Mouse (Mus musculus) monocyte, adult 2 months (primary cell): ENCODE measurements around the gene Utp14a.
"Not testable (repeated sequence)": the region's sequence is repeated elsewhere in the genome, so short reads cannot be mapped to it uniquely, and the experiment has no call there.

Source experiments
- DNase-seq, 2 experiments: peaks; one replicate each; pipeline ENCODE4 v3.0.0; 2022; ENCODE audit warnings: low spot score in 2 of 2, low read depth in 1 of 2

Gene Utp14a

GRCm38 (mm10) chrX:48256468-48257007 is at the start of gene Utp14a:
Gene Utp14a, plus strand, starts transcription at chrX:48256862.
- DNase-seq, result peak; percentile 85 to 92

GRCm38 (mm10) chrX:48207761-48208487 is 48.7 kb upstream of the Utp14a start:
- DNase-seq, result no peak

- DNase-seq, result peak; percentile 34 to 71
Measured at GRCm38 (mm10) chrX:48208519-48209185, 48.0 kb upstream of the Utp14a start, which contains the start of gene Zdhhc9. Gene Zdhhc9, minus strand, starts transcription at chrX:48208878.

GRCm38 (mm10) chrX:48209746-48210145 is 46.9 kb upstream of the Utp14a start:
- not testable (repeated sequence) for DNase-seq

- DNase-seq, result no peak
Measured at GRCm38 (mm10) chrX:48219468-48219867, 37.2 kb upstream of the Utp14a start.

GRCm38 (mm10) chrX:48222706-48223105 is 34.0 kb upstream of the Utp14a start:
- DNase-seq, result no peak

- DNase-seq, result no peak
Measured at GRCm38 (mm10) chrX:48226225-48226624, 30.4 kb upstream of the Utp14a start.

- DNase-seq, result peak; percentile 10 to 29
Measured at GRCm38 (mm10) chrX:48234417-48234816, 22.2 kb upstream of the Utp14a start.

GRCm38 (mm10) chrX:48255830-48256428 is 733 bp upstream of the Utp14a start:
- DNase-seq, result no peak

GRCm38 (mm10) chrX:48257011-48257410 is 349 bp downstream of the Utp14a start:
- DNase-seq, result no peak

- DNase-seq, result no peak
Measured at GRCm38 (mm10) chrX:48271671-48272070, 15.0 kb downstream of the Utp14a start.

GRCm38 (mm10) chrX:48274634-48275033 is 18.0 kb downstream of the Utp14a start:
- peak in 1 of 2 experiments; percentile 16 for DNase-seq

GRCm38 (mm10) chrX:48278103-48278502 is 21.4 kb downstream of the Utp14a start:
- DNase-seq, result no peak

GRCm38 (mm10) chrX:48284386-48285005 is 27.8 kb downstream of the Utp14a start:
- DNase-seq, result peak; percentile 30 to 54

- no peak for DNase-seq
Measured at GRCm38 (mm10) chrX:48285006-48285650, 28.5 kb downstream of the Utp14a start.

GRCm38 (mm10) chrX:48285651-48286021 is 29.0 kb downstream of the Utp14a start:
- DNase-seq, result no peak

GRCm38 (mm10) chrX:48286488-48286887 is 29.8 kb downstream of the Utp14a start:
- DNase-seq, result no peak

GRCm38 (mm10) chrX:48288008-48288407 is 31.3 kb downstream of the Utp14a start:
- no peak for DNase-seq

- DNase-seq, result no peak
Measured at GRCm38 (mm10) chrX:48291413-48291812, 34.8 kb downstream of the Utp14a start.

GRCm38 (mm10) chrX:48305356-48305755 is 48.7 kb downstream of the Utp14a start:
- DNase-seq, result no peak
